Mouse (Mus musculus): ENCODE results near the gene Hils1.

Gene Hils1

DNA sequence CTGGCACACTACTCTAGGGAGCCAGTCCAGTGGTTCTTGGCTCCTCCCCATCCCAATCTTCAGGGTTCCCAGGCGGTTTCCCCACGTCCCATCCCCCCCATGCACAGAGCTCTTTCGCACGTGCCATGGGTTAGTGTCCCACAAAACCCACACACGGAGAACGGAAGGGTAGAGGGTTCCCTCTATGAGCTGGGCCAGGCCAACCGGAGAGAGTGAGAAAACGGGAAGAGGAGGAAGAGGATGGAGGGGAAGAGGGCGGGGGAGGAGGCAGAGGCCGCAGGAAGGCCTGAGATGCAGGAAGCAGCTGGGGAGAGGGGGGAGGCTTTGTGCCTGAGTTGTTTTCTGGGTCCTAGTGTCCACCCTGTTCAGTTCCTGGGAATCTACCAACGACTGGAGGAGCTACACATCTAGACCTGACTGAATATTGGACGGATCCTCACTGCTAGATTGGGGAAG lies 22.2 kb downstream of the Hils1 start:
- DNase-seq = peak; percentile 87 to 88

DNA sequence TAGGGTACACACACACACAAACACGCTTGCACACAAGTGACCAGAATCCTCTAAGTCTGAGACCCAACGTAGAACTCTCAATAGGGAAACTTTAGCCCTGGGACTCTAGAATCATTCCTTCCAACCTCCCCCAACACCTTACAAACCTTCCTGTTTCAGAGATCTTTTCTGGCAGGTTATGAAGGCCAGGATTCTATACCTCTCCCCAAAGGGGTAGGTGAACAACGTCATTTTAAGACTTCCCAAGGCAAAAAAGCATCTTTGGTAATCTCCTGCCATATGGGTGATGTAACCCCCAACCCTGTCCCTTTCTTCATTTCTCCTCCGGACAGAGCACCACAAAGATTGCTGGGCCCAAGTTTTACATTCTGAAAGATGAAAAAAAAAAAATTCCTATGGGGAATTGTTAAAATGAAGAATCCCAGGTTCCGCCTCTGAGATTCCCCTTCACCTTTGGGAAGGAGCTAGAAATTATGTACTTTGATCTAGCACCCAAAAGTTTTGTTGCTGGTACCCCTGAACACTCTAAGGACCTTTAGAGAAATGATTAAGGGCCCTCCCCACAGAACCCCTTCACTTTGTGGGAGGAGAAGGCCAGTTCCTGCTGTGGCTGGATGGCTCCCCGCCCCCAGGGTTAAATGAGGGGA lies 22.8 kb downstream of the Hils1 start:
- DNase-seq = no peak

DNA sequence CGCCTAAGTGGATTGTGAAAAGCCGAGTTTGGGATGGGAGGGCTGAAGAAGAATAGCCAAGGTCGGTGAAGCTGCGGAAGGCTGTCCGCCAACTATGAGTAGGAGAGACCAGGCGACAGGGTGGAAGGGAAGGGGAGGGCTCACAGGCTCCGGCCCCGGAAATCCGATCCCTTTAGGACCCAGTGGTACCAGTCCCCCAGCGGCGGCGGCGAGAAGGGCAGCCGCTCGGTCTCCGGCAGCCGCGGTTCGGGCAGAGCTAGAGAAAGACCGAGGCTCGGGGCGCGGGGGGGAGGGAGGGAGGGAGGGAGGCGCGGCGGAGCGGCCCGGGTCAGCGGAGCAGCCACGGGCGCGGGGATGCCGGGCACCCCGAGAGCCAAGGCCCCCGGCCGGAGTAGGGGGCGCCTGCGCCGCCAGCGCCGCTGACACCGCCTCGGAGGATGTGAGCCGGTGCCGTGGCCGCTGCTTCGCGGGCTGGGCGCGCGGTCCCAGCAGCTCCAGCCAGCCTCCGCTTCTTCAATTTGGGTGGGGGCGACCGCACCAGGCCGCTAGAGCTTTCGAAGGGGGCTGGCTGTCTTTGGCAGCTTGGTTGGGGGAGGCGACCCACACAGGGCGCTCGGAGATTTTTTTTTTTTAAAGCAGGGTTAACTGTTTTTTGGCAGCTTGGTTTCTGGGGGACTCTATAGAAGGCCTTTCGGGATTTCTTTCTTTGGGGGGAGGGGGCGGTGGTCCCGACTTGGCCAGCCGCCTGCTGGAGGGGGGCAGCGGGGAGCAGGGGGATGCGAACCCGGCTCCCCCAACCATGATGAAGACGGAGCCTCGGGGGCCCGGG lies 23.6 kb downstream of the Hils1 start, which contains the start of gene Ppp1r9b:
Ppp1r9b (plus strand) TSS at position 287 of the 829 bp plus-strand sequence.
- DNase-seq = peak; percentile 96

DNA sequence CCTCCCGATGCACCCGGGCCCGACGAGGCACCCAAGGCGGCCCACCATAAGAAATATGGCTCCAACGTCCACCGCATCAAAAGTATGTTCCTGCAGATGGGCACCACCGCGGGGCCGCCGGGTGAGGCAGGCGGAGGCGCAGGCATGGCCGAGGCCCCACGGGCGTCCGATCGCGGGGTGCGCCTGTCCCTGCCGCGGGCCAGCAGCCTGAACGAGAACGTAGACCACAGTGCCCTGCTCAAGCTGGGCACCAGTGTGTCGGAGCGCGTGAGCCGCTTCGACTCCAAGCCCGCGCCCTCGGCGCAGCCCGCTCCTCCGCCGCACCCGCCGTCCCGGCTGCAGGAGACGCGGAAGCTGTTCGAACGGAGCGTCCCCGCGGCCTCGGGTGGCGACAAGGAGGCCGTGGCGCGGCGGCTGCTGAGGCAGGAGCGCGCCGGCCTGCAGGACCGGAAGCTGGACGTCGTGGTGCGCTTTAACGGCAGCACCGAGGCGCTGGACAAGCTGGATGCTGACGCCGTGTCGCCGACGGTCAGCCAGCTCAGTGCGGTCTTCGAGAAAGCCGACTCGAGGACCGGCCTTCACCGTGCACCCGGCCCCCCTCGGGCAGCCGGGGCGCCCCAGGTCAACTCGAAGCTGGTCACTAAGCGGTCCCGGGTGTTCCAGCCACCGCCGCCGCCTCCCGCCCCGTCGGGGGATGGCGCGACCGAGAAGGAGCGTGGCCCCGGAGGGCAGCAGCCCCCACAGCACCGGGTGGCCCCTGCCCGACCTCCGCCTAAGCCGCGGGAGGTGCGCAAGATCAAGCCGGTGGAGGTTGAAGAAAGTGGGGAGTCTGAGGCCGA lies 24.5 kb downstream of the Hils1 start:
- peak; percentile 64 to 67 for DNase-seq

DNA sequence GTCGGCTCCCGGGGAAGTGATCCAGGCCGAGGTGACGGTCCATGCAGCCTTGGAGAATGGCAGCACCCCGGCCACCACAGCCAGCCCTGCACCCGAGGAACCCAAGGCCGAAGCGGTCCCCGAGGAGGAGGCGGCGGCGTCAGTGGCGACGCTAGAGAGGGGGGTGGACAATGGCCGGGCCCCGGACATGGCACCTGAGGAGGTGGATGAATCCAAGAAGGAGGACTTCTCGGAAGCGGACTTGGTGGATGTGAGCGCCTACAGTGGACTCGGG lies 25.0 kb downstream of the Hils1 start:
- DNase-seq = no peak

DNA sequence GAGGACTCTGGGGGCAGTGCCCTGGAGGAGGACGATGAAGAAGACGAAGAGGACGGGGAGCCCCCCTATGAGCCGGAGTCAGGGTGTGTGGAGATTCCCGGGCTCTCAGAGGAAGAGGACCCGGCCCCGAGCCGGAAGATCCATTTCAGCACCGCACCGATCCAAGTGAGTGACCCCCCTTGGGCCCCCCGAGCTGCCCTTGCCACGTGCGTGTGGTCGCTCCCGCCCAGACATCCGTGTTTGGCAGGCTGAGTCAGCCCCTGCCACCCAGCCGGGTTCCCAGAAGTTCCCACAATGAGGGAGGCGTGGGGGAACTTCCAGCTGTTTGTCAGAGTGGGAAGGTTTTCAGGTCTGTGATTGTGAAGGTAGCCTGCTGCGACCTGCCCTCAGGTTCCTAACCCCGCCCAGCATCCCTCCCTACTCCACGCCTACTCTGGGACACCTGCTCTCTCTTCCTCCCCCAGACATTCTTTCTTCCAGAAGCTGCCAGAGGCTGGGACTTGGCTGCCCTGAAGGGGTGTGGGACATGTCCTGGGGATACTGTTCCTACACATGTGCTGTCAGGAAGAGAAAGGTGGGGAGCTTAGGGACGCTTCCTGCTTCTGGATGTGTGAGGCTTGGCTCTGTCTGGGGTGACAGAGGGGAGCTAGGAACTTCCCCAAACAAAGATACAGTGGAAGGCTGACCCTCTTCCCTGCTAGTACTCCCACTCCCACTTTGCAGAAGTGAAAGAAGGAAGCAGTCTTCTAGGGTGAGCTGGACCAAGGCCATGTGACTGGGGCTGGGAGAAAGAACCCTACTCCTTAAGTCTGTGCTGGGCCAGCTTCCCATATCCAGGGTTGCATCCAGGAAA lies 25.6 kb downstream of the Hils1 start:
- peak; percentile 42 to 49 for DNase-seq

DNA sequence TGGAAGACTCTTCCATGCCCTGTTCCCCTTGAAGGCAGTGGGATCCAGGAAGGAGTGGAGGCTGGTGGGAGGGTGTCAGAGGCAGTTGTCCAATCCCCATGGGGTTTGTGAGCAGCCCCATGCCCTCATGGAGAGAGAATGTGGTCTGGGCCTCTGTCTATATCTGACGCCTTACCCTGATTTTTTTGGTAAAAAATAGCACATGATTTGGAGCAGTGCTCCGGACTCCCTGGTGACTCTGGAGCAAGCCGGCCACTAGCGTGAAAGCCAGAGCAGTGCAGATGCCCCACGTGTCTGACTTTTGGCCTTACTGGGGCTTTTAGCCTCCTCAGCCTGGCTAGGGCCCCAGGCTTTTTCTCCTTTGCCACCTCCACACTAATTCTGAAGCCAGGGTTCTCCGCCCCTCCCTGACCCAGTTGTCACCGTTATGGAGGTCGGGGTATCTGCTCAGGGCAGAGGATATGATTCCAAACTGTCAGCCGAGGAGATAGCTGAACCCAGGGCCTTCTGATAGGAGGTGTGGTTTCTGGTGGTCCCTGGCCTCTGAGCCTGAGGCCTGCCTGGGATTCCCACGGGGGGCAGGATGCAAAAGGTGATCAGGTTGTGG lies 26.9 kb downstream of the Hils1 start:
- peak in 1 of 2 experiments; percentile 49 for DNase-seq

DNA sequence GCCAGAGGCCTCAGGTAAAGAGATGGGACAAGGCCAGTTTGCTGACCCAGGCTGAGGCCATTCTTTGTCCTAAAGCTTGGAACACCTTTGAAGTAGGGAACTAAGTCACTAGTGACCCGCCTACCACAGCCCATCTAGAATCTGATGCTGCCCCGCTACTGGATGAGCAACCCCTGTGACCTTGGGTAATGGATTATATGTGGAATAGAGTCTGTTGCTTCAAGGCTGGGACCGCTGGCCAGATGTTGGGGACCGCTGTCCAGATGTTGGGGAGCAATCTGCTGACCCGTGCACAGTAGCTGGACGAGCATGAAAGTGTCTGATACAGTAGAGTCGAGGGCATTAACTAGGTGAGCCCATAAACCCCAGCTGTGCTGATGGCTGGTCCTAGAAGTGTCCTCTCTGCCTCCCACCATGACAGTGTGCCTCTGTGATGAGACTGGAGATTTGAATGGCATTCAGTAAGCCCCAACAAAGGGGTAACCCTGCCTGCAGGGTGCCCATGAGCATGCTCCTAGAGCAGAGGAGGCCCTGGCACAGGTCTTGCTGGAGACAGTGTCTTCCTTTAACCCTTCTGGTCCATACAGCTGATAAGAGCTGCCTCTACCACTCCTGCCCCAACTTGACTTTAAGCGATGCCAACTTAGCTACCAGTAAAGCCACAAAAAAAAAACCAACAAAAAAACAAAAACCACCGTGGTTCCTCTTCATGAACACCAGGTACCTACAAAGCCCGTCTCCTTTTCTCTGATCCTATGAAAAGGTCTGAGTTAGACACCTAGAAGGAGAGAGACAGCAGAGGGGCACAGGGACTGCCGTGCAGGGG lies 27.8 kb downstream of the Hils1 start:
- no peak for DNase-seq

DNA sequence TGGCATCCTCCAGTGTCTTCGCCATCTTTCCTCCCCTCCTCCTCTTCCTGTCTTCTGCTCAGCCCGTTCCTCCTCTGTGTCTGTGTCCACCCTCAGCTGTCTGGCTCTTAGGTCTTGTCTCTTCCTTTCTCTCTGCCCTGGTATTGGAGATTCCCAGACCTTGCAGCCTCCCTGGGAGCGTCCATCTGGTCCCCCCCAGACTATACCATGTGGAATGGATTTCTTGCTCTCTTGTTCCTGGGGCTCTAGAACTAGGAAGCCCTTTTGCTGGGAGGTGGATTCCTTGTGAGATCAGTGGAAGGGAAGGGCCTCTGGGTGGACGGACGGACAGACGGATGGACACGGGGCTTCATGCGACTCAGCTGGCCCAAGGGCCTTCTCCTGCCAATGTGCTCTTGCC lies 28.7 kb downstream of the Hils1 start:
- DNase-seq = peak in 1 of 2 experiments; percentile 57

DNA sequence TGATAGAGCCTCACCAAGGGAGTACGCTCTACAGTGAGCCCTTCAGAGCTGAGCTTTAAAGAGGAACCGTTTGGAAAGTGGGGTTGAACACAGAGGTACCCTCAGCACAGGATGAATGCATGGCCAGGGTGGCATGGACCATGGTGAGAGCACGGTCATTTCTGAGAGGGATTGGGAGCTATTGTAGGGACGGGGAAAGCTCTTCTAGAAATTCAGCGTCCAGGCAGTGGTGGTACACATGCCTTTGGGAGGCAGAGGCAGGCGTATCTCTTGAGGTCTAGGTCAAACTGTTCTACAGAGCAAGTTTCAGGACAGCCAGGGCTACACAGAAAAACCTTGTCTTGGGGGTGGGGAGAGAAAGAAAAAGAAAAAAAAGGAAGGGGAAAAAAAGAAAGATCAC lies 29.6 kb downstream of the Hils1 start:
- no peak for DNase-seq

DNA sequence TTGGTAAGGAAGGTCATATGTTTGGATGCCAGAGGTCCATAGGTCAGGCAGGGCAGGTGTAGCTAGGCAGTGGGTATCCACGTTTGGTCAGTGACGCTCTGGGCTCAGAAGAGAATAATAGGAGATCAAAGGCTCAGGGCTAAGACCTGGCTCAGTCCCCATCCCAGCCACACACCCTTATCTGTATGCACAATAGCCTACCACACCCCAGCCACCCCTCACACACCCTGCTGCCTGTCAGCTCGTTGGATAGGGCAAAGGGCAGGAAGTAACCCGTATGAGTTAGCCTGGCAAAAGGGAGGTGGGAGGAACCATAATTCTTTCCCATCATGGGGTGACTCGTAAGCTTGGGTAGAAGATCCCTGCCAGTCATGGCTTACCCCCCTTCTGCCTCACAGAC lies 30.2 kb downstream of the Hils1 start:
- DNase-seq = no peak

DNA sequence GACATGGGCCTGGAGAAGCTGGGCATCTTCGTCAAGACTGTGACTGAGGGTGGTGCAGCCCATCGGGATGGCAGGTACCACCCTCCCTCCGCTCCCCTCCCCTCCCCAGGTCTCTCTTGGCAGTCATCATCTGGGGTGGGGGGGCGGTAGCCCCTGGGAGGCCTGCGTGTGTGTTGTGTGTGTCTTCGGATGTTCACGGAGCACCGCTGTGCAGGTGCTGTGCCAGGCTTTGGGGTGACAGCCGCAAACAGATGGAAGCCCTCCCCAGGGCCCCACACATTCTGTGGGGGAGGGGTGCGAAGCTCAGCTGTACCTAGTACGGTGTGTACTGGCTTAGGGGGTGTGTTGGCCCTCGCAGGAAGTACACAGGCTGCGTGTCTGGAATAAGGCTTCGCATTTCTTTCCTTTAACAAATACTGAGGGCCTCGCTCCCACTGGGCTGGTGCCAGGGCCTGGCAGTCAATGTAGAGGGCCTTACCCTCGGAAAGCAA lies 30.7 kb downstream of the Hils1 start:
- peak; percentile 59 to 63 for DNase-seq

DNA sequence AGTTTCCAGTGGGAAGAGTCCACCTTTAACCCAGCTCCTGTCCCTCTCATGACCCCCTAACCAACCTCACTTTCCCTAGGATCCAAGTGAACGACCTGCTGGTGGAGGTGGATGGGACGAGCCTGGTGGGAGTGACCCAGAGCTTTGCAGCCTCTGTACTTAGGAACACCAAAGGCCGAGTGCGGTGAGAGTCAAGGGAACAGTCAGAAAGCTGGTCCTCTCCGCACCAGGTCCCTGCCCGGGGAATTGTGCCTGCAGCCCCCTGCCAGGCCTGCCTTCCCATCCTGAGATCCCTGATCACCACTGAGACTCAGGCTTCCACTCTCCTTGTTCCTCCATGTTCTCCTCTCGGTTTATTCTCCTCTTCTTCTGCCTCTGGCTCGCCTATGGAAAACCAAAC lies 32.7 kb downstream of the Hils1 start:
- no peak for DNase-seq

DNA sequence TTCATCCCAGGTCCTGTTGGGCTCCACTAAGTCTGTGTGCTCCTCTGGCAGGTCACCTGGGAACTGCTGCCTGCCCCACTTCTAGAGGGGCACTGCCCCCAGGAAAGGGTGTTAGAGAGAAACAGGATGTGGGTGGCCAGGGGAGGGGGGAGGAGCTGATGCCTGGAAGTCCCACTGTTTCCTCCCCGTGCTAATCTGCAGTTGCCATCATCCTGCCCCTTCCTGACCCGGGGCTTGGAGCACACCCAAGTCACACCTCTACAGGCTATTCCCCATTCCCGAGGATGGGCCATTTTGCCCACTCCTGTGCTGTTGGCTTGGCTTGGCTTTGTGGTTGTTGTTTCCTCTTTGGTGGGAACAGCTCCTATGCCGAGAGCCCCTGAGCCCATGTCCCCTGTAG lies 33.2 kb downstream of the Hils1 start:
- DNase-seq = peak; percentile 49 to 68

DNA sequence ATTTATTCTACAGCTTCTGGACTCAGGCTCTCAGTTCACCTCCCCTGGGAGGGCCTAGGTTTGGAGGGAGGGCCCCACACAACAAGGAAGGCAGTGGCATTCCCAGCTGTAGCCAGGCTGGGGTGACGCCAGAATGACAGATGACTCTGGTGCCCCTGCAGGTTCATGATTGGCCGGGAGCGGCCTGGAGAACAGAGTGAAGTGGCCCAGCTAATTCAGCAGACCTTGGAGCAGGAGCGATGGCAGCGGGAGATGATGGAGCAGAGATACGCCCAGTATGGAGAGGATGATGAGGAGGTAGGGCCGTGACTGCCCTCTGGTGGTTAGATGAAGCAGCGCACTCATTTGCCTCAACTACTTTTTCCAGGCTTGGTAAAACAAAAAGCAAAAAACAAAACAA lies 33.7 kb downstream of the Hils1 start:
- DNase-seq = peak; percentile 91 to 92

DNA sequence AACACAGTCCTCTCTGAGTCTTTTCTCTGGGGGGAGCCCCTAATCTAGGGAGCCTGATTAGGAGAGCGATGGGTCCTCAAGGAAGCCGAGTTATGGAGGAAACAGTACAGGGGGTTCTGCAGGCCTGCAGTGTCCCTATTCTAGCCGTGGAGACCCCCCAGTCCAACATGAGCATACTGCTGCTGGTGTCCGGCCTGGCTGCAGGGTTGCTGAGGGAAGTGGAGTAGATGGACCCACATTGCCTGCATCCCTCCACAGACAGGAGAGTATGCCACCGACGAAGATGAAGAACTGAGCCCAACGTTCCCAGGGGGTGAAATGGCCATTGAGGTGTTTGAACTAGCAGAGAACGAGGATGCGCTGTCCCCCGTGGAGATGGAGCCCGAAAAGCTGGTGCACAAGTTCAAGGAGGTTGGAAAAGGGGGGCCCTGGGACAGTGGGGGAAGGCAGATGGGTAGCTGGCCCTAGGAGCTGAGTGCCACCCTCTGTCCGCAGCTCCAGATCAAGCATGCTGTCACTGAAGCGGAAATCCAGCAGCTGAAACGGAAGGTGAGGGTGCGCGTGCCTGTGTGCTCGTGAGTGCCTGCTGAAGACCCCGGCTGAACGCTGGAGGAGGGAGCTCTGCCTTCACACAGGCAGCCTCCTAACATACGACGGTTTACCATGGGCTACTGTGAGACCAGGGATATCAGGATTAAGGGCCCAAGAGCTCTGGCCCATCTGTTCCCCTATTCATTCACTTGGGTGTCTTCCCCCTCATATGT lies 34.4 kb downstream of the Hils1 start:
- peak in 1 of 2 experiments; percentile 11 for DNase-seq

DNA sequence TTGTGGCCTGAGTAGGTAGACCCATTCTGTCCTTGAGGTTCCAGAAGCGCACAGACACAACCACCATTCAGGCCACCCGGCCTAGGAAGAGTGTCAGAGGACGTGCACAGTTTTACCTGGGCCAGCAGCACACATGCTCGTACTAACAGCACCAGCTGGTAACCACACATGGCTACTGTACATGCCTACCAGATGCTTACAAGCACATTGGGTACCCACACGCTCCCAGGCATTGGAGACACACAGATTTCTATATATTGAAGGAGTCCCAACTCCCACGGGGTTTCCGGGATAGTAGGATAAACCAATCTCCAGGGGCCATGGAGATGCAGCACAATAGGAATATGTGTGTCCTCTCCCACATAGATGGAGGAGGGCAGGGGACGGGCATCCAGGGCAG lies 35.3 kb downstream of the Hils1 start:
- peak in 1 of 2 experiments; percentile 14 for DNase-seq

DNA sequence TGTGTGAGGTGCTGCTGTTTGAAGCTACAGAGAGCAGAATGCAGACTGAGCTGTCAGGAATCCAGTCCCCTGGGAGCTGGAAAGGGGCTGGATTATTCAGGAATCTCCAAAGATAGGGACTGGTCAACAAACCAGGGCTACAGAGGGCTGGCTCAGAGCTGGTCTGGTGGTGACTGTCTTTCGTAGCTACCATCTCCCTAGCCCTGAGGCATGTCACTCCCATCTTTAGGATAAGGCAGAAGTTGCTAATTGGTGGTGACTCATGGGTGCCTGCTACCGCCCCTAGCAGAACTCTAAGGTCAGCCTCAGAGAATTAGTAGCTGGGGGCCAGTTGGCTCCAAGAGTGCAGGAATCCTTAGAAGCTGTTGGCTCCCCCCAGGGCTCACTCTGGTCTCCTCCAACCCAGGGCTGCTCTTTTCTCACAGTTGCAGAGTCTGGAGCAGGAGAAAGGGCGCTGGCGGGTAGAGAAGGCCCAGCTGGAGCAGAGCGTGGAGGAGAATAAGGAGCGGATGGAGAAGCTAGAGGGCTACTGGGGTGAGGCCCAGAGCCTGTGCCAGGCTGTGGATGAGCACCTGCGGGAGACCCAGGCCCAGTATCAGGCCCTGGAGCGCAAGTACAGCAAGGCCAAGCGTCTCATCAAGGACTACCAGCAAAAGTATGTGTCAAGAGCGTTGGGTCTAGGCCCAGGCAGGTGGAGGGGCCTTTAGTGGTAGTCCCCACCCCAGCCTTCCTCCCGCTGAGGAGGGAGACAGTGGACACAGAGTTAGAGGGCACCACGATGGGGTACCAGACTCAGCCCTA lies 36.9 kb downstream of the Hils1 start:
- DNase-seq = peak in 1 of 2 experiments; percentile 62

DNA sequence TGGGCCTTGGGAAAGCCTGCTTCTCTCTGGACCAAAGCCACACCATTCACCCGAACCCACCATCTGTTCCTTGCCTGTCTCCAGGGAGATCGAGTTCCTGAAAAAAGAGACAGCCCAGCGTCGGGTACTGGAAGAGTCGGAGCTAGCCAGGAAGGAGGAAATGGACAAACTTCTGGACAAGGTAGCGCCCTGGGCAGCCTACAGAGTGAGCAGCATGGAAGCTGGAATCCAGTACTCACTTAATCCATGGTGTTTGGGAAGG lies 37.5 kb downstream of the Hils1 start:
- DNase-seq = no peak

DNA sequence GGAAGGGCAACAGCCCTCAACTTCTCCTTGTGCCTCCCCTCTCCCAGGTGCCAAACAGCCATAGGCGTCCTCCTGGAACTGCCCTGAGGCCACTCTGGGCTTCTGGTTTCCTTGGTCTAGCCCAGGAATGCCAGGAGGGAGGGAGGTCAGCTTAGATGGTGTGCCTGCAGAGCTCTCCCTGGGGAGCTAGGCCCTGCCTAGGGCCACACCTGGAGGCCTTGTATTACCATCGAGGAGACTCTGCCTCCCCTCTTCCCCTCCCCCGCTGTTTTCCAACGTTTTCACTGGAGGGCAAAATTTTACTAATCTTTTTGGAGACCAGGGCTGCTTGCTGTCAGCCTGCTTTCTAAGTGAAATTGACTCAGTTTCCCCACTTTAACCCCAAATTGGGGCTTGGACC lies 38.6 kb downstream of the Hils1 start:
- peak in 1 of 2 experiments; percentile 59 for DNase-seq

All from cerebellum, postnatal 14 days (tissue).